Mouse (Mus musculus): ENCODE data around the gene Limd2. TPM values are rescaled to one million over a fixed set of nuclear protein-coding genes. Genes with fewer than 3 reads are reported as not detected.

Limd2 gene
- polyA plus RNA-seq (2017; shearing (Covaris generic)) = 842 TPM

GRCm38 (mm10) chr11:106160841-106161721 is at the start of gene Limd2, which contains the start of gene Gm10840:
Gene Limd2 (minus strand): TSS chr11:106160860.
Gene Gm10840 (plus strand): TSS chr11:106160850.

GRCm38 (mm10) chr11:106202123-106202465 is 41.4 kb upstream of the Limd2 start, which contains the start of gene Strada:
Gene Strada (minus strand): TSS chr11:106202168.

Other genes starting within 250 kb of the Limd2 start
- 1.4 TPM for gene Cyb561, start 207.5 kb downstream of the Limd2 start, polyA plus RNA-seq (2017; shearing (Covaris generic))
- gene Ace, start 192.9 kb downstream of the Limd2 start, polyA plus RNA-seq (2017; shearing (Covaris generic)) = not detected
- gene Ace3, start 166.2 kb downstream of the Limd2 start, polyA plus RNA-seq (2017; shearing (Covaris generic)) = not detected
- gene Kcnh6, start 152.7 kb downstream of the Limd2 start, polyA plus RNA-seq (2017; shearing (Covaris generic)) = 0.21 TPM
- 109 TPM for gene Dcaf7, start 124.0 kb downstream of the Limd2 start, polyA plus RNA-seq (2017; shearing (Covaris generic))
- 17.1 TPM for gene Taco1, start 94.8 kb downstream of the Limd2 start, polyA plus RNA-seq (2017; shearing (Covaris generic))
- gene Map3k3, start 76.2 kb downstream of the Limd2 start, polyA plus RNA-seq (2017; shearing (Covaris generic)) = 11.7 TPM
- 1.0 TPM for gene Gm10840, start within 50 bp of the Limd2 start, polyA plus RNA-seq (2017; shearing (Covaris generic))
- gene Strada, start 41.3 kb upstream of the Limd2 start, polyA plus RNA-seq (2017; shearing (Covaris generic)) = 35.7 TPM
- 123 TPM for gene Ccdc47, start 55.5 kb upstream of the Limd2 start, polyA plus RNA-seq (2017; shearing (Covaris generic))
- 74.9 TPM for gene Ddx42, start 56.1 kb upstream of the Limd2 start, polyA plus RNA-seq (2017; shearing (Covaris generic))
- 76.7 TPM for gene Ftsj3, start 95.2 kb upstream of the Limd2 start, polyA plus RNA-seq (2017; shearing (Covaris generic))
- 195 TPM for gene Psmc5, start 95.3 kb upstream of the Limd2 start, polyA plus RNA-seq (2017; shearing (Covaris generic))
- 12.8 TPM for gene Smarcd2, start 112.1 kb upstream of the Limd2 start, polyA plus RNA-seq (2017; shearing (Covaris generic))
- 0.33 TPM for gene Tcam1, start 115.8 kb upstream of the Limd2 start, polyA plus RNA-seq (2017; shearing (Covaris generic))
- not detected for gene Gh, start 141.0 kb upstream of the Limd2 start, polyA plus RNA-seq (2017; shearing (Covaris generic))
- 48.7 TPM for gene Cd79b, start 153.9 kb upstream of the Limd2 start, polyA plus RNA-seq (2017; shearing (Covaris generic))
- gene Scn4a, start 192.4 kb upstream of the Limd2 start, polyA plus RNA-seq (2017; shearing (Covaris generic)) = 0.04 TPM
- gene Prr29, start 204.6 kb upstream of the Limd2 start, polyA plus RNA-seq (2017; shearing (Covaris generic)) = not detected
- 108 TPM for gene Icam2, start 227.2 kb upstream of the Limd2 start, polyA plus RNA-seq (2017; shearing (Covaris generic))